Mouse (Mus musculus): Measurements from ENCODE around the gene Elf2. TPM values are rescaled to one million over a fixed set of nuclear protein-coding genes. Genes with fewer than 3 reads are reported as not detected.
A peak's percentile ranks its signal among the peaks of the same experiment; 100 is the strongest.
"Not testable (repeated sequence)": the region's sequence is repeated elsewhere in the genome, so short reads cannot be mapped to it uniquely, and the experiment has no call there.

Elf2 gene
- polyA plus RNA-seq, 1 experiment = 28.1 TPM

- DNase-seq = peak; percentile 38
- Histone ChIP-seq H3K4me1 (ENCODE audit: control insufficient read depth, insufficient read depth, low read length) (no peaks in the 10 kb centered on the region; the same call in none of the 2 replicates), H3K4me3 (ENCODE audit: insufficient read depth, low read depth, low read length) (peak overlapping the region; percentile 48), H3K27ac (ENCODE audit: insufficient read depth, low read depth, low read length) (no peak overlapping the region), H3K27me3 (replicated peaks; ENCODE audit: control insufficient read depth, insufficient read depth, low read length) (no peaks in the 10 kb centered on the region), H3K36me3 (ENCODE audit: control insufficient read depth, insufficient read depth, low read length) (no peaks in the 10 kb centered on the region)
- WGBS = 8% methylated on average over 50 of the region's 50 CpGs
- no peak for TF ChIP-seq POLR2A (IDR thresholded peaks at IDR 0.05; ENCODE audit: low read depth, low read length)
These were observed 18.4 kb upstream of the Elf2 start for GRCm38 (mm10) chr3:51358660-51359557.

GRCm38 (mm10) chr3:51358181-51358580 lies 17.7 kb upstream of the Elf2 start:
- WGBS = 20% methylated on average over 15 of the region's 15 CpGs
- no peaks in the 10 kb centered on the region for H3K36me3 ChIP-seq (ENCODE audit: control insufficient read depth, insufficient read depth, low read length)
- no peak overlapping the region for H3K27ac ChIP-seq (ENCODE audit: insufficient read depth, low read depth, low read length)
- TF ChIP-seq CTCF (conservative IDR thresholded peaks at IDR 0.05; ENCODE audit: insufficient read depth, insufficient read length, low read depth, low read length) = no peak
- TF ChIP-seq POLR2A (IDR thresholded peaks at IDR 0.05; ENCODE audit: low read depth, low read length) = no peak
- no peaks in the 10 kb centered on the region; the same call in none of the 2 replicates for H3K4me1 ChIP-seq (ENCODE audit: control insufficient read depth, insufficient read depth, low read length)
- DNase-seq = peak; percentile 55
- H3K4me3 ChIP-seq (ENCODE audit: insufficient read depth, low read depth, low read length) = no peak overlapping the region
- H3K27me3 ChIP-seq (replicated peaks; ENCODE audit: control insufficient read depth, insufficient read depth, low read length) = no peaks in the 10 kb centered on the region

- no peaks in the 10 kb centered on the region; the same call in none of the 2 replicates for H3K4me1 ChIP-seq (ENCODE audit: control insufficient read depth, insufficient read depth, low read length)
- no peaks in the 10 kb centered on the region for H3K36me3 ChIP-seq (ENCODE audit: control insufficient read depth, insufficient read depth, low read length)
- no peak overlapping the region for H3K4me3 ChIP-seq (ENCODE audit: insufficient read depth, low read depth, low read length)
- TF ChIP-seq POLR2A (IDR thresholded peaks at IDR 0.05; ENCODE audit: low read depth, low read length) = no peak
- TF ChIP-seq CTCF (conservative IDR thresholded peaks at IDR 0.05; ENCODE audit: insufficient read depth, insufficient read length, low read depth, low read length) = no peak
- DNase-seq = no peak
- no peaks in the 10 kb centered on the region for H3K27me3 ChIP-seq (replicated peaks; ENCODE audit: control insufficient read depth, insufficient read depth, low read length)
- WGBS = 61% methylated on average over 14 of the region's 14 CpGs
- H3K27ac ChIP-seq (ENCODE audit: insufficient read depth, low read depth, low read length) = no peak overlapping the region
These were observed 17.2 kb upstream of the Elf2 start for GRCm38 (mm10) chr3:51357624-51358023.

DNA sequence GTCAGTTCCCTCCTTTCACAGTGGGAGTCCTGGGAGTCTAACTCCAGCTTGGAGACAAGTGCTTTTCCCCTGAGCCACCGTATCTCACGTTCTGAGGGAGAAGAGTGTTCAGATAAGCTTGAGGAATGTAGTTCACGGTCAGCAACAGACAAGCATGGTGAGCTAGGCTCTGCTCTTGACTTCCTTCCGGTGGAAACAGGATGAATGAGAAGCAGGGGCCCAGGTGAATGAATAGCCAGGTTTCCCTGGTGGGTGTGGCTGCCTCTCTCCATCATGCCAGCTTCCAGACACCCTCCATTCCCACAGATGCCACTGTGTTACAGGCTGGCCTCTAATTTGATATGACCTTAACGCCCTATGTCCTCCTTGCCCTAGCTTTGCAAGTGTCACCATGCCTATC lies 16.6 kb upstream of the Elf2 start:
- Histone ChIP-seq H3K27me3 (replicated peaks; ENCODE audit: control insufficient read depth, insufficient read depth, low read length) (no peaks in the 10 kb centered on the region), H3K27ac (ENCODE audit: insufficient read depth, low read depth, low read length) (no peak overlapping the region), H3K4me1 (ENCODE audit: control insufficient read depth, insufficient read depth, low read length) (no peaks in the 10 kb centered on the region; the same call in none of the 2 replicates), H3K36me3 (ENCODE audit: control insufficient read depth, insufficient read depth, low read length) (no peaks in the 10 kb centered on the region), H3K4me3 (ENCODE audit: insufficient read depth, low read depth, low read length) (no peak overlapping the region)
- WGBS = 52% methylated on average over 5 of the region's 5 CpGs
- no peak for DNase-seq
- TF ChIP-seq CTCF (conservative IDR thresholded peaks at IDR 0.05; ENCODE audit: insufficient read depth, insufficient read length, low read depth, low read length) (no peak), POLR2A (IDR thresholded peaks at IDR 0.05; ENCODE audit: low read depth, low read length) (no peak)

DNA sequence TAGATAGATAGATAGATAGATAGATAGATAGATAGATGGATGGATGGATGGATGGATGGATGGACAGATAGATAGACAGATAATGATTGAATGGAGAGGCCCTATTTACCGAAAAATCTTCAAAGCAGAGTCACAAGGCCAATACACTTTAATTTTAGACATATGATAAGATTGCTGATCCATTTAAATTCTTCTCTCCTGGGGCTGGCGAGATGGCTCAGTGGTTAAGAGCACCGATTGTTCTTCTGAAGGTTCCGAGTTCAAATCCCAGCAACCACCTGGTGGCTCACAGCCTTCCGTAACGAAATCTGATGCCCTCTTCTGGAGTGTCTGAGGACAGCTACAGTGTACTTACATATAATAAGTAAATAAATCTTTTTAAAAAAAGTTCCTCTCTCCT lies 14.5 kb upstream of the Elf2 start:
- not testable (repeated sequence) for H3K4me3 ChIP-seq (ENCODE audit: insufficient read depth, low read depth, low read length); H3K27me3 ChIP-seq (replicated peaks; ENCODE audit: control insufficient read depth, insufficient read depth, low read length); DNase-seq; H3K4me1 ChIP-seq (ENCODE audit: control insufficient read depth, insufficient read depth, low read length); H3K27ac ChIP-seq (ENCODE audit: insufficient read depth, low read depth, low read length); H3K36me3 ChIP-seq (ENCODE audit: control insufficient read depth, insufficient read depth, low read length)
- WGBS = 92% methylated on average over 6 of the region's 6 CpGs

DNA sequence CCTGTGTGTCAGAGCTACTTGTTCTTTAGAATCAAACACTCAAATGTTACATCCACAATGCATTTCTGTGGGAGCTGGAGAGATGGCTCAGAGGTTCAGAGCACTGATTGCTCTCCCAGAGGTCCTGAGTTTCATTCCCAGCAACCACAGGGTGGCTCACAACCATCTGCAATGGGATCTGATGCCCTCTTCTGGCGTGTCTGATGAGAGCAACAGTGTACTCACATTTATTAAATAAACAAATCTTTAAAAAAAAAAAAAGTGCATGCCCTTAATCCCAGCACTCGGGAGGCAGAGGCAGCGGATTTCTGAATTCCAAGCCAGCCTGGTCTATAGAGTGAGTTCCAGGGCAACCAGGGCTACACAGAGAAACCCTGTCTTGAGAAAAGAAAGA lies 13.6 kb upstream of the Elf2 start:
- no peaks in the 10 kb centered on the region for H3K27me3 ChIP-seq (replicated peaks; ENCODE audit: control insufficient read depth, insufficient read depth, low read length)
- WGBS = 83% methylated on average over 3 of the region's 3 CpGs
- no peak overlapping the region for H3K4me3 ChIP-seq (ENCODE audit: insufficient read depth, low read depth, low read length)
- no peaks in the 10 kb centered on the region for H3K36me3 ChIP-seq (ENCODE audit: control insufficient read depth, insufficient read depth, low read length)
- no peaks in the 10 kb centered on the region; the same call in none of the 2 replicates for H3K4me1 ChIP-seq (ENCODE audit: control insufficient read depth, insufficient read depth, low read length)
- no peak for DNase-seq
- H3K27ac ChIP-seq (ENCODE audit: insufficient read depth, low read depth, low read length) = no peak overlapping the region
- no peak for TF ChIP-seq CTCF (conservative IDR thresholded peaks at IDR 0.05; ENCODE audit: insufficient read depth, insufficient read length, low read depth, low read length)

DNA sequence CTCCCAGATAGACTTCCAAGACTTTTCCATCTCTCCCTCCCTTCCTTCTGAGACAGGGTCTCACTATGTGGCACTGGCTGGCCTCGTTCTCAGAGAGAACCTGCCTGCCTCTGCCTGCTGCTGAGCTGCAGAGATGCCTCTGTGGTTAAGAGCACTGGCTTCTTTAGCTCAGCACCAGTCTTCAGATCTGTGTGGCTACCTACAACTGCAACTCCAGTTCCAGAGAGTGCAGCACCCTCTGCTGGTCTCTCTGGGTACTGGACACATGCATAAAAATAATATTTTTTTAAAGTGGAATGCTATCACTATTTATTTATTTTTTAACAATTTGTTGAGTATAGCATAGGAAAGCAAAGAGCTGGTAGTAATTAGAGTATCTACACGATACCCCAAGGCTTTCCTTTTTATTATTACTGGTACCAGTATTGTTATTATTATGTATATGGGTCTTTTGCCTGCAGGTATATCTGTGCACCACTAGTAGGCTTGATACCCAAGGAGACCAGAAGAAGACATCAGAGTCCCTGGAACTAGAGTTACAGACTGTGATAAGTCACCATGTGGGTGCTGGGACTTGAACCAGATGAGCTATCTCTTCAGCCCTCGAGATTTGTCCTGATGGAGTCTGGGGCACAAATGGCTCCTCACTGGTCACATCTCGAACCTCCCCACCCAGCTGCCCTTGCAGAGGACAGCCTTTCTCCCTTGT lies 13.0 kb upstream of the Elf2 start:
- DNase-seq = peak; percentile 69
- Histone ChIP-seq H3K27me3 (replicated peaks; ENCODE audit: control insufficient read depth, insufficient read depth, low read length) (no peaks in the 10 kb centered on the region), H3K27ac (ENCODE audit: insufficient read depth, low read depth, low read length) (no peak overlapping the region), H3K4me3 (ENCODE audit: insufficient read depth, low read depth, low read length) (no peak overlapping the region), H3K4me1 (ENCODE audit: control insufficient read depth, insufficient read depth, low read length) (no peaks in the 10 kb centered on the region; the same call in 1 of the 2 replicates), H3K36me3 (ENCODE audit: control insufficient read depth, insufficient read depth, low read length) (no peaks in the 10 kb centered on the region)
- TF ChIP-seq POLR2A (IDR thresholded peaks at IDR 0.05; ENCODE audit: low read depth, low read length) (no peak), CTCF (conservative IDR thresholded peaks at IDR 0.05; ENCODE audit: insufficient read depth, insufficient read length, low read depth, low read length) (peak; percentile 78)
- 75% methylated on average over 4 of the region's 4 CpGs for WGBS
